Mouse (Mus musculus): Measurements from ENCODE around the gene Dnaaf5. TPM values are rescaled to one million over a fixed set of nuclear protein-coding genes. Genes with fewer than 3 reads are reported as not detected.

Dnaaf5 gene
- polyA plus RNA-seq, 1 experiment from 2014 or later = 12.5 TPM

DNA sequence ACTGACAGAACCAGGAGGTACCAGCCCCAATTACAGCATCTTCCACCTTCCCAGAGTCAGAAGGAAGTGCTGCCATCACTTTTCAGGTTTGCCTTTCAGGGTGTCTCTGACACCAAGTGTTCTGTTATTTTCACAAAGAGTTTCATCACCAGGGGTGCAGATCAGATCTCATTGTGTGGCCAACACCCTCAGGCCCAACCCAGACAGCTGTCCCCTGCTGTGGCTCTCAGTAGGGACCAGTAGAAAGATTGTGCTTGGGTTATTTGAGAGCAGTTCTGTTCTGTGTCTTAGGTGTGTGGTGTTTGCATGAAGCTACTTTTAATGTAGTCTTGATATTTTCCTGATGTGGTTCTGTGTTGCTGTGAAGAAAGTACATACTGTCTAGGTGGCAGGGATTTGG is 58.2 kb downstream of the Dnaaf5 start:
- no peak for DNase-seq (ENCODE audit: low spot score)
- peaks cover 14% of the 10 kb centered on the region for H3K4me1 ChIP-seq
- H3K27ac ChIP-seq = no peak overlapping the region
- H3K4me3 ChIP-seq = no peak overlapping the region
- no peaks in the 10 kb centered on the region for H3K9me3 ChIP-seq
- H3K27me3 ChIP-seq (ENCODE audit: insufficient read depth, poor library complexity, severe bottlenecking) = no peaks in the 10 kb centered on the region
- H3K36me3 ChIP-seq = peaks cover 19% of the 10 kb centered on the region

GRCm38 (mm10) chr5:139208871-139209684 is 59.1 kb downstream of the Dnaaf5 start:
- Histone ChIP-seq H3K27me3 (ENCODE audit: insufficient read depth, poor library complexity, severe bottlenecking) (no peaks in the 10 kb centered on the region), H3K4me1 (peaks cover 14% of the 10 kb centered on the region), H3K27ac (no peak overlapping the region), H3K4me3 (no peak overlapping the region), H3K36me3 (peaks cover 17% of the 10 kb centered on the region), H3K9me3 (no peaks in the 10 kb centered on the region)
- WGBS = 85% methylated on average over 10 of the region's 10 CpGs
- DNase-seq (ENCODE audit: low spot score) = no peak

DNA sequence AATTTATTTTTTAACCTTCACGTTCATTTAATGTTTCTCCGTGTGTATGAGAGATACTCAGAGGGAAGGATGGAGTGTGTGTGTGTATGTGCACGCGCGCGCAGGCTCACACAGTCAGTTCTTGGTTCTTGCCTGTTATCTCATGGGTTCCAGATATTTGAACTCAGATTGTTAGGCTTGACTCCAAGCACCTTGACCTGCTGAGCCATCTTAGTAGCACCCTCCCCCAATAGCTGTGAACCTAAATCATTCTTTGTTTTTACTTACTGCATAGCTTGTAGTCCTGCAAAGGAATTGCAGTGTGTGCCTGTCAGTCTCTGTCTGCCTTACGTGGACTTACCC is 59.6 kb downstream of the Dnaaf5 start:
- H3K27ac ChIP-seq = no peak overlapping the region
- peaks cover 17% of the 10 kb centered on the region for H3K36me3 ChIP-seq
- 93% methylated on average over 7 of the region's 7 CpGs for WGBS

GRCm38 (mm10) chr5:139211737-139212385 is 61.8 kb downstream of the Dnaaf5 start:
- no peak for DNase-seq (ENCODE audit: low spot score)
- no peaks in the 10 kb centered on the region for H3K27me3 ChIP-seq (ENCODE audit: insufficient read depth, poor library complexity, severe bottlenecking)
- H3K27ac ChIP-seq = no peak overlapping the region
- peaks cover 36% of the 10 kb centered on the region for H3K36me3 ChIP-seq
- H3K4me3 ChIP-seq = no peak overlapping the region
- H3K9me3 ChIP-seq = no peaks in the 10 kb centered on the region
- WGBS = 93% methylated on average over 11 of the region's 11 CpGs
- H3K4me1 ChIP-seq = no peaks in the 10 kb centered on the region; the same call in 1 of the 2 replicates

More for the DNA sequence above, 59.6 kb downstream of the Dnaaf5 start:
- H3K4me3 ChIP-seq = no peak overlapping the region
- H3K9me3 ChIP-seq = no peaks in the 10 kb centered on the region
- DNase-seq (ENCODE audit: low spot score) = no peak
- H3K27me3 ChIP-seq (ENCODE audit: insufficient read depth, poor library complexity, severe bottlenecking) = no peaks in the 10 kb centered on the region
- H3K4me1 ChIP-seq = peaks cover 14% of the 10 kb centered on the region

GRCm38 (mm10) chr5:139214298-139214697 is 64.3 kb downstream of the Dnaaf5 start:
- Histone ChIP-seq H3K9me3 (no peaks in the 10 kb centered on the region), H3K27ac (no peak overlapping the region), H3K36me3 (peaks cover 36% of the 10 kb centered on the region), H3K4me1 (no peaks in the 10 kb centered on the region), H3K4me3 (no peak overlapping the region), H3K27me3 (ENCODE audit: insufficient read depth, poor library complexity, severe bottlenecking) (no peaks in the 10 kb centered on the region)
- no peak for DNase-seq (ENCODE audit: low spot score)

DNA sequence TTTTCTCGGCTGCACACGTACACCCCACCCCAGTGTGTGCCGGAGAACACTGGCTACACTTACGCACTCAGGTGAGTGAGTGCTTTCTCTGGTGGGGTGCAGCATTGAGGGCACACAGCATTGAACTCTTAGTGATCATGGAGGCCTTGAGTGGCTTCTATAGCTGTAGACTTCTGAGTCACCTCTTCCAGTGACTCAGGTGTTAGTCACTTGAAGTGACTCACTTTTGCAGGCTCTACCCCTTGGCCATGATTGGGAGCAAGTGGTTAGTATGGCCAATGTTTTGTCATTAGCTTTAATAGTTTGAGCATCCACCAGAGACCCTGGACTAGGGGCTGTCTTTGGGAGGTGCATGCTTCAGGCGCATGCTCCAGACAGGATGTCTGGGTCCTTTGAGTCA is 65.2 kb downstream of the Dnaaf5 start:
- peaks cover 40% of the 10 kb centered on the region for H3K36me3 ChIP-seq

DNA sequence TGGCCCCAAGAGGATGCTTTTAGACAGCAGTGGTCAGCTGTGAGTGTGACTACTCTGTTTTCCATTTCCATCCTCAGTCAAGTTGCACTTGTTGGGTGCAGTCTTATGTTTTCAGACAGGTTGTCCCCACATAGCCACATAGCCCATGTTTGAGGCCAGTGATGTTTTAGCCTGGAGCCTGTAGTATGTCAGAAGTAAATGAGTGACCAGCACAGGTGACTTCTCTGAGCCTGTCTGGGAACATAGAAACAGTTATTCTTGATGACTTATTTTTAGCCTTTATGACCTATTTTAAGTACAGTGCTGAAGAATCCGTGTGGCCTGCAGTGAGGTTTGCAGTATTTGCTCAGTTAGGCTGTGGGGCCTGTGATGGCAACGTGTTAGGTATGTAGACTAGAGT is 66.1 kb downstream of the Dnaaf5 start:
- H3K27ac ChIP-seq = no peak overlapping the region
- 0 out of 2 replicates have a peak, but pooled peaks cover 4% of the 10 kb centered on the region for H3K4me1 ChIP-seq
- no peaks in the 10 kb centered on the region for H3K9me3 ChIP-seq
- no peak for DNase-seq (ENCODE audit: low spot score)
- no peak overlapping the region for H3K4me3 ChIP-seq
- H3K36me3 ChIP-seq = peaks cover 35% of the 10 kb centered on the region
- no peaks in the 10 kb centered on the region for H3K27me3 ChIP-seq (ENCODE audit: insufficient read depth, poor library complexity, severe bottlenecking)
- WGBS = 80% methylated on average over 2 of the region's 2 CpGs

More for the DNA sequence above, 65.2 kb downstream of the Dnaaf5 start:
- 98% methylated on average over 5 of the region's 5 CpGs for WGBS
- Histone ChIP-seq H3K4me1 (0 out of 2 replicates have a peak, but pooled peaks cover 1% of the 10 kb centered on the region), H3K4me3 (no peak overlapping the region), H3K27ac (no peak overlapping the region), H3K9me3 (no peaks in the 10 kb centered on the region), H3K27me3 (ENCODE audit: insufficient read depth, poor library complexity, severe bottlenecking) (no peaks in the 10 kb centered on the region)
- no peak for DNase-seq (ENCODE audit: low spot score)

DNA sequence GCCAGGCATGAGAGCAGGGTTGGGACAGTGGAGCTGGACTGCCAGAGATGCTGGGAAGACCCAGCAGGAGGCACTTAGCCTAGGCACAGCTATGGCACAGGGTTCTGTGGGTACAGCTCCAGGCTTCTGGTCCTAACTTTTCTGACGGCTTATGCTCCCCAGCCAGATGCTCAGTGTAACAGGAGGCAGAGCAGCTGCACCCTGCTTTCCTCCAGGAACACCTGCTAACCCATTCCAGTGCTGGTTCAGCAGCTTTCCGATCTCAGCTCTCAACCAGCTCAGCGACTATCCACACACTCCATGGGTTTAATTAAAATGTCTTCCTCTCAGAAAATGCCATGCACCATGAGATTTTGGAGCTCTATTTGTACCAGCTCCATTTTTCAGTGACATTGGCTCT is 66.8 kb downstream of the Dnaaf5 start:
- DNase-seq (ENCODE audit: low spot score) = no peak
- Histone ChIP-seq H3K9me3 (no peaks in the 10 kb centered on the region), H3K36me3 (peaks cover 42% of the 10 kb centered on the region), H3K27me3 (ENCODE audit: insufficient read depth, poor library complexity, severe bottlenecking) (no peaks in the 10 kb centered on the region), H3K27ac (no peak overlapping the region), H3K4me3 (no peak overlapping the region), H3K4me1 (0 out of 2 replicates have a peak, but pooled peaks cover 4% of the 10 kb centered on the region)
- 79% methylated on average over 3 of the region's 3 CpGs for WGBS

DNA sequence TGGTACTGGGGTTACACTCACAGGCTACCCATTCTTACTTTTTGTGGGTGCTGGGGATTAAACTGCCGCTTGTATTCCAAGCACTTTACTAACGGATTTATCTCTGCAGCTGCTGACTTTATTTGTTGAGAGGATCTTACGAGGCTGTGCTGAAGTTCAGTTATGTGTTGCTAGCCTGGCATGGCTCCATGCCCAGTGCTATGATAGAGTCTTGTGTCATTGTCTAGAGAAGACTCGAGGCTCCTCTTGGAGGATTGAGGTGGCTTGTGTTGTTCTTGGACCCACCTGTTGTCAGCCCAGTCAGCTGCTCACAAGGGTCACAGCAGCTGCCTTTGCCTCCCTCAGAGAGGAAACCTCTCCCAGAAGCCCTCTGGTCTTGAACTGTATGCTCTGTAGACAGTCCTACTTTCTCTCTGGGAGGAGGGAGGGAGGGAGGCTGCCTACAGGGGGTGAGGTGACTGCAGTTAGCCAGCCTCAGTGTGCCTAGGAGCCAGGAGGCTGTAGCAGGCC is 70.0 kb downstream of the Dnaaf5 start:
- peak overlapping the region; percentile 32; the same call in 1 of the 2 replicates for H3K27ac ChIP-seq
- H3K4me1 ChIP-seq = 0 out of 2 replicates have a peak, but pooled peaks cover 4% of the 10 kb centered on the region
- peaks cover 63% of the 10 kb centered on the region for H3K36me3 ChIP-seq
- WGBS = 83% methylated on average over 4 of the region's 4 CpGs
- no peaks in the 10 kb centered on the region for H3K27me3 ChIP-seq (ENCODE audit: insufficient read depth, poor library complexity, severe bottlenecking)
- no peaks in the 10 kb centered on the region for H3K9me3 ChIP-seq
- no peak overlapping the region for H3K4me3 ChIP-seq
- no peak for DNase-seq (ENCODE audit: low spot score)

GRCm38 (mm10) chr5:139220610-139221009 is 70.6 kb downstream of the Dnaaf5 start:
- H3K36me3 ChIP-seq = peaks cover 63% of the 10 kb centered on the region
- no peaks in the 10 kb centered on the region for H3K27me3 ChIP-seq (ENCODE audit: insufficient read depth, poor library complexity, severe bottlenecking)
- no peak overlapping the region for H3K4me3 ChIP-seq
- WGBS = 80% methylated on average over 4 of the region's 4 CpGs
- H3K27ac ChIP-seq = peak overlapping the region; percentile 32; the same call in 1 of the 2 replicates
- DNase-seq (ENCODE audit: low spot score) = no peak
- H3K4me1 ChIP-seq = 0 out of 2 replicates have a peak, but pooled peaks cover 4% of the 10 kb centered on the region
- no peaks in the 10 kb centered on the region for H3K9me3 ChIP-seq

GRCm38 (mm10) chr5:139223331-139223730 is 73.3 kb downstream of the Dnaaf5 start:
- Histone ChIP-seq H3K9me3 (no peaks in the 10 kb centered on the region), H3K27ac (no peak overlapping the region), H3K27me3 (ENCODE audit: insufficient read depth, poor library complexity, severe bottlenecking) (no peaks in the 10 kb centered on the region), H3K4me1 (0 out of 2 replicates have a peak, but pooled peaks cover 4% of the 10 kb centered on the region), H3K36me3 (peaks cover 74% of the 10 kb centered on the region), H3K4me3 (no peak overlapping the region)
- 95% methylated on average over 10 of the region's 10 CpGs for WGBS
- DNase-seq (ENCODE audit: low spot score) = no peak

DNA sequence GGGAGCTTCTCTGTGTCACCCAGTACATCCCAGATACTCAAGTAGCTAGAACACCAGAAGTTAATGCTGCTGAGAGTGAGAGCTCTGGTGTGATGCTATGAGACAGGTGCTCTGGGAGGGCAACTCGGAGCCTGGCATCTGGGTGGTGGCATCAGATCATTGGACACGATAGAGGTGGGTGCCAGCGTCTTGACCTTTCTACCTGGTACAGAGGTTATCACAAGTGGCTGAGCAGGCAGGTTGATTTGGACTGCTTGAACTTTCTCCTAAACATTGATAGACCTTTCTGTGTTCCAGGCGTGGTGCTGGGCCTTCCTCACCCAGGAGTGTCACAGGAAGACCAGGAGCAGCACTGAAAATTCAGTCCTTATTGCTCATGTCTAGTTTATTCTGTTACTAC is 77.2 kb downstream of the Dnaaf5 start:
- no peaks in the 10 kb centered on the region for H3K27me3 ChIP-seq (ENCODE audit: insufficient read depth, poor library complexity, severe bottlenecking)
- H3K4me3 ChIP-seq = no peak overlapping the region
- WGBS = 93% methylated on average over 4 of the region's 4 CpGs
- H3K9me3 ChIP-seq = no peaks in the 10 kb centered on the region
- no peak for DNase-seq (ENCODE audit: low spot score)
- no peaks in the 10 kb centered on the region for H3K4me1 ChIP-seq
- no peak overlapping the region for H3K27ac ChIP-seq
- H3K36me3 ChIP-seq = peaks cover 87% of the 10 kb centered on the region

DNA sequence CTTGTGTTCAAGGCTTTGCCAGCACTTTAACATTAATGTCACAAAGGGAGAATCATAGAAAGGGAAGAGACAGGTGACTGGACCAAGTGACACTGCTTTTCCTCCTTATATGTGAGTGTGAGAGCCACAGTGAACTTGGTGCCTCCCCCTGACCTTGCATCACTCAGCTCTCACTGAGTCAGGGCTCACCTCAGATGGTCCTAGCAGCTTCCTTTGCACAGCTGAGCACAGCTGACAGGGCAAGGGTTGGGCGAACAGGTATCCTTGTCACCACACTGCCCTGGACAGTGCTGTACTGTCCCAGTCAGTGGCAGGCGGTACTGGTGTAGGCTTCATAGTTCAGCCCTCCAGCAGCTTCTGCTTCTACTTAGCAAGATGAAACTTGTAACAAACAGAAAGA is 77.6 kb downstream of the Dnaaf5 start:
- 97% methylated on average over 2 of the region's 2 CpGs for WGBS
- Histone ChIP-seq H3K27me3 (ENCODE audit: insufficient read depth, poor library complexity, severe bottlenecking) (no peaks in the 10 kb centered on the region), H3K27ac (no peak overlapping the region), H3K4me3 (no peak overlapping the region), H3K4me1 (no peaks in the 10 kb centered on the region), H3K36me3 (peaks cover 87% of the 10 kb centered on the region), H3K9me3 (no peaks in the 10 kb centered on the region)
- no peak for DNase-seq (ENCODE audit: low spot score)

Data from heart, embryonic 10.5 days (tissue).